Mouse (Mus musculus) ovary, postnatal 36 days (tissue): Measurements from ENCODE around the gene Ptcd1.
"Not testable (repeated sequence)": the region's sequence is repeated elsewhere in the genome, so short reads cannot be mapped to it uniquely, and the experiment has no call there.

Experiments
- DNase-seq: peaks from one replicate; pipeline ENCODE4 v3.0.0; 2022; ENCODE audit warnings: low spot score, mixed read lengths

The Ptcd1 gene

DNA sequence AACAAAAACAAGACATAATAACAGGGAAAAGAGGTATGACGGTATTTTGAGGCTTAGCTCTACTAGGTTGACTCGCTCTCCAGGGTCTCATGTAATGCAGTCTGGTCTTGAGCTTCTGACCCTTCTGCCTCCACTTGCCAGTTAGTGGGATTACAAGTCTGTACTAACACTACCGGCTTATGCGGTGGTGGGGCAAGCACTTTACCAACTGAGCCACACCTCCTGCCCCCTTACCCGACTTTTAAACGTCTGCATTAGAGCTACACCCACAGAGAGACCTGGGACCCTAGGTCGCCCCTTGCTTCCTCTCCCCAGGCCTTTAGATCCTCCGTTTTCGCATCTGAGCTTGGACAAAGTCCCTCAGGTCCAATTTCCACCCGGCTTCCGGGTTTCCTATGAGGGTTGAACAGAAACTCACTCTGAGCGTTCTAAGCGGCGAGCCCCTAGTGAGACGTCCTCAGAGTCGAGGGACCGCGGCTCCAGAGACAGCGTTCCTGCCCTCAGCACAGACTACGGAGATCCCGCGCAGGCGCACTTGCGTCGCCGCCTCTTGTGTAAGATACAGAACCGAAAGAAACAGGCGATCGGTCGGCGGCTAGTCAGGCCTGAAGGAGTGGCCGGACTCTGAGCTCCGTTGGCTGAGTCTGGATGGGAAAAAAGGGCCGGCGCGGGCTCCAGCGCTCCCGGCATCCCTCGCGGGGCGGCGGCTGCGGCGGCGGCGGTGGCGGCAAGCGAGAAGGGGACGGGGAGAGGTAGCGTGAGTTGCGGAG, at the start of gene Ptcd1, which contains the start of gene Cpsf4:
TSS of gene Ptcd1 (minus strand) at position 573 of the 770 bp plus-strand sequence.
TSS of gene Cpsf4 (plus strand) at position 678 of the 770 bp plus-strand sequence.
- peak; percentile 99 for DNase-seq

DNA sequence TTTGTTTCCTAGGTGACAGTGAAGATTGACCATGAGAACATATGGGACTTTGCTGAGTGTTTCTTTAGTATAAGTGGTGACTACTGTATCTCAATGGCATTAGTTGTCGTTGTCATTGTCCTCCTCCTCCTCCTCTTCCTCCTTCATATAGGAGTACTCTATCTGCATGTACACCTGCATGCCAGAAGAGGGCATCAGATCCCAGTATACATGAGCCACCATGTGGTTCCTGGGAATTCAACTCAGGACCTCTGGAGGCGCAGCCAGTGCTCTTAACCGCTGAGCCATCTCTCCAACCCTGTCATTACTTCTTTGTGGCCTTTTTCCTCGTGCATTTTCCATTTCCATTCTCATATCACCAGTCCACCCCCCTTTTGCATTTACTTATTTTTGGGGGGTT, 47.8 kb upstream of the Ptcd1 start:
- DNase-seq: no peak

- no peak for DNase-seq
Measured at GRCm38 (mm10) chr5:145213505-145213904, 46.6 kb upstream of the Ptcd1 start.

DNA sequence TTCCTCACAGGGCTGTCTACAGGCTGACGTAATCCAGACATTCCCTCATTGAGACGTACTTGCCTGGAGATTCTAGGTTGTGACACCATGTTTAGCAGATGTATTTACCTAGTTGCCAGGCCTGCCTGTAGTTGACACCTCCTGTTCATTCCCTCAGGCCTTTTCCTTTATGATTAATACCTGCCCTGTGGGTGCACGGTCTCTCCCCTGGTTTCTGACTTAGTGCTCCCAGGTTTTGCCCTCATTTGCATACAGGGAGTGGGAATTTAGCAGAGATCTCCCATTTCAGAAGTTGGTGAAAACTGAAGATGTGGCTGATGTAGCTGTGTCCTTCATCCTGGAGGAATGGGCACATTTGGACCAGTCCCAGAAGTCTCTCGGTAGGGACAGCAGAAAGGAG, 45.3 kb upstream of the Ptcd1 start:
- no peak for DNase-seq

- no peak for DNase-seq
Measured at GRCm38 (mm10) chr5:145211340-145211739, 44.4 kb upstream of the Ptcd1 start.

- DNase-seq: not testable (repeated sequence)
Measured at GRCm38 (mm10) chr5:145208391-145208790, 41.5 kb upstream of the Ptcd1 start.

DNA sequence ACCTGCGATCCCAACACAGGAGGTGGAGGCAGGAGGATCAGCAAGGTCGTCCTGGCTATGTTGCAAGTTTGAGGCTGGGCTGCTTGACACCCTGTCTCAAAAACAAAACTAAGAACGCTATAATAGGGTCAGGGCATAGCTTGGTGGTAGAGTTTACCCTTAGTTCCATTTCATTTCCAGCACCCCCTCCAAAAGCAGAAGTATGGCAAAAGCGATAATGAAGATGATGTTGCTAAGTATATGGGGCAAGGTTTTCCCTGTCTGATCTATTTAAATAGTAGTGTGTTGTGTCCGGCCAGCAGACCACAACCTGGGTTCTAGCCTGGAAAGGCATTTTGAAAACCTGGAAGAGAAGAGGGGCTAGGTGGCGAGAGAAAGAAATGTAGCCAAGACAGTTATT, 41.0 kb upstream of the Ptcd1 start:
- no peak for DNase-seq

- no peak for DNase-seq
Measured at GRCm38 (mm10) chr5:145207385-145207784, 40.5 kb upstream of the Ptcd1 start.

GRCm38 (mm10) chr5:145205041-145205440, 38.1 kb upstream of the Ptcd1 start:
- DNase-seq: no peak

DNA sequence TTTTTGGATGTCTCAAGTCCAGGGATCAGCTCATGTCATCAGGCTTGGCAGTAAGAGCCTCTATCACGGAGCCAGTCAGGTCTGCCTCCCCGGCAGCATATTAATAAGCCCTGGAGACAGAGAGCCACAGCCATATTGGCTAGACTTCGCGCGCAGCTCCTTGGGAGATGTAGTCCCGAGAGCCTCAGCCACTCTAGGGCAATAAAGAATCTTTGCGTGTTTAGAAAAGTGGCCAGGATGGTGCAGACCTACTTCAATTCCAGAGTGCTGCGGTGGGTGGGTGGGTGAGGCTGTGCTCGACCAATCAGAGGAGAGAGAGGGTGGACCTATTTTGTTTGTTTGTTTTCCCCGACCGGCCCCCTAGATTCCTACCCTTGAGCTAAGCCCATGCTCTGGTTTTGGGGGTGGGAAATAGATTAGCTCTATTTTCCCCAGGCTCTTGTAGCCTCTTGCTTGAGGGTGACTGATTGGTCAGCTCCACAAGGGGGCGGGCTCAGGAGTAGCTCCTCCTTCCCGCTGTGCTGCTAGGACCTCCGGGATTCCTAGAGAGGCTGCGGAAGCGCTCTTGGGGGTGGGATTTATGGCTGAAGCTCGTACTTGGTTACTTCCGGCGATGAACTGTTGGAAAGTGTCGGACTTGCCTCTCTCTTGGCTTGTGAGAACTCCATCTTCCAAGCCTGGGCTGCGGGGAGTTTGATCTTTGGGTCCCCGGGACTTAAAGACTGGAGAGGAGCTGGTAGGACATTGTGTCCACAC, 37.2 kb upstream of the Ptcd1 start, which contains the start of gene Zkscan5:
TSS of gene Zkscan5 (plus strand) at position 627 of the 756 bp plus-strand sequence.
- peak; percentile 96 for DNase-seq

DNA sequence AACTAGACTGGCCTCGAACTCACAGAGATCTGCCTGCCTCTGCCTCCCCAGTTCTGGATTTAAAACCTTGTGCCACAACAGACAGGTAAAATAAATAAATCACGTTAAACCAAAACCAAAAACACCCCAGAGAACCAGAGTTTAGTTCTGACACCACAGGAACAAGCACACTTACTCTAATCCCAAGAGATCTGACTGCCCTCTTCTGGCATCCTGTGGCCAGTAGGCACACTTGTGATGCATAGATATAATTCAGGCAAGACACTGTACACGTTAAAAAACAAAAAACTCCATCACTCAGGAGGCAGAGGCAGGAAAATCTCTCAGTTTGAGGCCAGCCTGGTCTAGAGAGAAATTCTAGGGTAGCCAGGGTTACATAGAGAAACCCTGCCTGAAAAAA, 35.5 kb upstream of the Ptcd1 start:
- DNase-seq: no peak

DNA sequence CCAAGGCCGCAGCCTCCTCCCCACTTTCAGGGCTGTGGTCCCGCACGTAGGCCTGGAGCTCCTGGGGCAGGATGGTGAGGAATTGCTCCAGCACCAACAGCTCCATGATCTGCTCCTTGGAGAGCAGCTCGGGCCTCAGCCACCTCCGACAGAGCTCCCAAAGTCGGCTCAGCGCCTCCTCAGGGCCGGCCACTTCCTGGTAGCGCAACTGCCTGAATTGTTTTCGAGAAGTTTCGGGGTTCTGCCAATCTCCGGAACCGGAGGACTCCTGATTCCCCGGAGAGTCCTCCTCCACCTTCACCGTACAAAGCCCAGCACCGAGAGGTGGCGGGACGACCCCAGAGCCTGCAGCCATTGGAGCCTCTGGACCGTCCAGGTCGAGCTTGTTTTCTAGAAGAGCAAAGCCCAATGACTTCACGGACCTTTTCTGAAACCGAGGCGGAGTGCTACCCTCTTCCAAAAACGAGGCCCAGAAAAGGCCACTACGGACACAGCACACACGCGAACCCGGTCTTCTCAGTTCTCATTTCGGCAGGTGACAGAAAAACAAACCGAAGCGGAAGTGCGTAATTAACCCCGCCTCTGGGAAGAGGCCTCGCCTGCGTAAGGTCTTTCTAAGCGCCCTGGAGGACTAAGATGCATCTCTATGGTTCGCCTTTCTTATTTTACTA, 34.5 kb upstream of the Ptcd1 start, which contains the start of gene Zkscan14:
TSS of gene Zkscan14 (minus strand) at position 548 of the 671 bp plus-strand sequence.
- DNase-seq: peak; percentile 57

DNA sequence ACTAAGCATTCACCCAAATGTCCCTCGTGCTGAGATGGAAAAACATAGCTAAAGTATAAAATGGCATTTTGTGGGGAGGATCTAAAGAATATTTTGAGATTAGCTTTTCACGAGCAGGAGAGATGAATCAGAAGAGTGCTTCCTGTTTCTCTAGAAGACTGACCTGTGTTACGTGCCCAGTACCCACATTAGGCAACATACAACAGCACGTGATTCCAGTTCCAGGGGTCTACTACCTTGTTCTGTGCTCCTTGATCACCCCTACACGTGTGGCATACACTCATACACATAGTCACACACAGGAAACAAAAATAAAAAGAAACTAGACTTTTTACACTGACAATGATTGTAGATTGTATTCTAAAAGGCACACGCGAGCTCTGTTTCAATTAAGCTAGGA, 33.5 kb upstream of the Ptcd1 start:
- DNase-seq: no peak

- DNase-seq: no peak
Measured at GRCm38 (mm10) chr5:145191962-145192361, 25.1 kb upstream of the Ptcd1 start, which contains the start of gene Atp5j2. TSS of gene Atp5j2 (minus strand) at chr5:145192062.

DNA sequence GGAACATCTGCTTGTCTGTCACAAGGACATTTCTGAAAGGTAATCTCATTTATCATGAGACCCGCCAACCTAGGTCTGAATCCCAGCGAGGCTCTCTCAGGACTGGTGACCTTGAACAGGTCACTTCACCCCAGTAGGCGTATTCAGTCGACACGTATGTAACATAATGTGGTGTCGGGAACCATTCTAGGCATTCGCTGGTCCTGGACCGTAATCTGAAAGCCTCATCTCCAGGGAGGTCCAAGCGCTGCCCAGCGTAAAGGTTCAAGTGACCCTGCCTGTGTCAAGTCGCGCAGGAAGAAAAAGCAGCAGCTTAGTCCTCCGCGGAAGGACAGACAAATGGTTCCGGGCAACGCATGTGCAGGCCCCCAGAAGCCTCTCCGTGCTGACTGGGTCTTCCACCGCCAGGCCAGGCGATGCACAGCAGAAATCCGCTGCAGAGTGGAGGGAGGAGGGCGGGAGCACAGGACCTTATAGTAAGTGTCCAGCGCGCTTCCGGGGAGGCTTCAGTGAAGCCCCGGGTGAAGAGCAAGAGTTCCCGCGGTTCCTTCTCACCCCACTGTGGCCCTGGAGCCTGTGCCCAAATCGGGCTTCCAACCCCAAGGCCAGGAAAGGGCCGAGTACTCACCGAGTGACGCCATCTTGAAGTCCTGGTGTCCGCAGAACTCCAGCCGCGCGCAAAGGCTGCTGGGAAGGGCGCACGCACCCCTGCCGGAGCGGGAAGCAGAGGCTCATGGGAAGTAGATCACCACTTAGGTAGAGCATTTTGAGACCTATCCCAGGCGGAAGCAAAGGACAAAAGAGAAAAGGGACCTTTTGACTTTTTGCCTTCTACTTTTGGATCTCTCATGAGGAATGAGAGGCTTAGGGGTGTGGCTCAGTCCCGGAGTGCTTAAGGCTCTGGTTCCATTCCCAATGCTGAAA, 24.2 kb upstream of the Ptcd1 start:
- peak; percentile 89 for DNase-seq

DNA sequence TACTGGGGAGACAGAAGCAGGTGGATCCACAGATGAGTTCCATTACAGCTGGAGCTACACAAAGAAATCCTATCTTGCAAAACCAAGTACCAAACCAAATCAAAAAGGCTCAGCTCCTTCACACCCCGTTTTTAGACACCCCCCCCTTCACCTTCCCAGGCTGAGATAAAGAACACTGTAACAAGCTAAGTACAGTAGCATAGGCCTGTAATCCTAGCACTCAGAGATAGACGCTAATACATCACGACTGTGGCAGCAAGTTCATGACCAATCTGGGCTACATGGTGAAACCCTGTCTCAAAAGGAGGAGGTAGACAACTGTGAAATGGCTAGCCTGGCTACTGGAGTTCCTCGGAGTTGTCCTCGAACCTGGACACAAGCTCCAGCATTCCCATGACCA, 23.5 kb upstream of the Ptcd1 start:
- DNase-seq: no peak

GRCm38 (mm10) chr5:145189416-145189815, 22.5 kb upstream of the Ptcd1 start:
- DNase-seq: no peak

DNA sequence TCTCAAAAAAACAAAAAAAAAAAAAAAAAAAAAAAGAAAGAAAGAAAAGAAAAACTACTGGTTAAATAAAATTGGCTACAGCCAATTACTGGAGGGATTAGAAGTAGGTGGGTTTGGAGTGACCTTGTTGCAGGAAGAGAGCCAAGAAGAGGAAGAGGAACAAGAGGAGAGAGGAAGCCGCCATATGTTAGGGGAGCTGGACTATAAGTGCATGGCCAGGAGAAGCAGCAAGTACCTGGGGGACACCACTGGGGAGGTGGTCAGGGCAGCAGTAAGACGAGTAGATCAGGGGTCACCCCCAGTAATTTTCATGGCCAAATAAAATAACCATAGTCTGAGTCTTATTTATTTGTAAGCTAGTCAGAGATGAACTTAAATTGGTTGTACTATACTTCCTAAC, 18.3 kb upstream of the Ptcd1 start:
- DNase-seq: no peak

DNA sequence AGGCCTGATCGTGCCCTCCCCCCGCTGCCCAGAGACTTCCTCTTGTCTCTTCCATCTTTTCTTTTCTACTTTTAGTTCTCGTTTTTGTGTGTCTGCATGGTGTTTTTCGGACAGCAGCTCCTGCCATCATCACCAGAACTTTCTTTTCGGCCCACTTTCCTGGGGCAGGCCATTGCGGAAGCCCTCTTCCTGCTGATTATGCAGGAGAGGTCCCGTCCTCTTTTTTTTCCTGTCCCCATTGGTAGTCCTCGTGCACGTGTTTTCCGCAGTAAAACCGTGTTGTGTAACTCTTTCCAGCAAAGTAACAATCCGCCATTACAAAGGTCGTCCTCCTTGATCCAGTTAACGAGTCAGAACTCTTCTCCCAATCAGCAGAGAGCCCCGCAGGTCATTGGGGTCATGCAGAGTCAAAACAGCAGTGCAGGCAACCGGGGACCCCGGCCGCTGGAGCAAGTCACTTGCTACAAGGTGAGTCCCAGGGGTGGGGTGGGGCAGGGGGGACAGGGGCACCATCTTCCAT, 11.6 kb upstream of the Ptcd1 start:
- no peak for DNase-seq

DNA sequence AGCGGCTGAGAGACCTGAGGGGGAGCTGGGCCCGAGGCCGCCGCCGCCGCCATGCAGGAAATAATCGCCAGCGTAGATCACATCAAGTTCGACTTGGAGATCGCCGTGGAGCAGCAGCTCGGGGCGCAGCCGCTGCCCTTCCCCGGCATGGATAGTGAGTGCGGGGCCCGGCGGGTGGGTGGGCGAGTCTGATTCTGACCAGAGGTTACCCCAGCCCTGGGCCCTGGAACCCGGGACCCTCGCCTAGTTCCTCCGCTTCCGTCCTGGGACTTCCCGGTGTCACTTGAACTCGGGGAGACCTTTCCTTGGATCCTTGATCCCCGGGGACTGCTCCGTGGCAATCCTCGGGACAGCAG, 376 bp upstream of the Ptcd1 start:
- no peak for DNase-seq

GRCm38 (mm10) chr5:145165184-145165583, 1.7 kb downstream of the Ptcd1 start:
- DNase-seq: no peak
